Mouse (Mus musculus): ENCODE measurements around the gene Ints11.

The Ints11 gene

DNA sequence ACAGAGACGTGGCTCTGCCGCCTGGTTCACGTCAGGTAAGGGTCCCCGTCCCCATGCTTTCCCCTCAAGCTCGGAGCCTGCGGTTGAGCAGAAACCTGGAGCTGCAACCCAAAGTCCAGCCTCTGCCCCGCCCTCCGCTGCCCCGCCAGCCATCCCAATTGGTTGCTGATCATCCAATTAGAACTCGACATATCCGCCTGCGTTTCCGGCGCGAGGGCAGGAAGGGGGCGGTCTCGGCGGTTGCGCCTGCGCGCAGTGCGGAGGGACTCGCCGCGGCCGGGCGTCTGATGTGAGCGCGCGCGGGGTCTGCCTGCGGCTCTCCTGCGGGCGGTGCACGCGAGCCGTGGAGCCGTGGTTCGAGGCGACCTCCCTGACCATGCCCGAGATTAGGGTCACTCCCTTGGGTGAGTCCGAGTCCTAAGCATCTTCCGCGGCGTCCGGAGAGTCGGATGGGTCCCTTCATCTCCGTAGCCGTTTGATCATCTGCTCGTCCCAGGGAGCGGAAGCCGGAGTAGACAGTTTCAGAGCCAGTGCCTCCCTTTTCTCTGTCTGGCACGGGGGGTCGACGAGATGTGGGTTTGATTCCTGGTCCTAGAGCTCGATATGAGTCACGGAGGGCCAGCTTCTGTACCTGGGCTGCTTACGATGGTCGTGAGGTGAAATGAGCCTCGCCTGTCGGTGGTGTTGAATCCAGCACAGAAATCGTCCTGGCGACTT is at the start of gene Ints11, which contains the start of gene Cptp:
Gene Ints11 (plus strand): TSS at position 230 of the 717 bp plus-strand sequence.
Gene Cptp (minus strand): TSS at position 124 of the 717 bp plus-strand sequence.
- peak; percentile 94 for DNase-seq (ENCODE audit: low spot score in 2 of 2)

GRCm38 (mm10) chr4:155821025-155821424 is 48.3 kb upstream of the Ints11 start:
- DNase-seq (ENCODE audit: low spot score in 2 of 2): no peak

GRCm38 (mm10) chr4:155823443-155823842 is 45.9 kb upstream of the Ints11 start:
- no peak for DNase-seq (ENCODE audit: low spot score in 2 of 2)

DNA sequence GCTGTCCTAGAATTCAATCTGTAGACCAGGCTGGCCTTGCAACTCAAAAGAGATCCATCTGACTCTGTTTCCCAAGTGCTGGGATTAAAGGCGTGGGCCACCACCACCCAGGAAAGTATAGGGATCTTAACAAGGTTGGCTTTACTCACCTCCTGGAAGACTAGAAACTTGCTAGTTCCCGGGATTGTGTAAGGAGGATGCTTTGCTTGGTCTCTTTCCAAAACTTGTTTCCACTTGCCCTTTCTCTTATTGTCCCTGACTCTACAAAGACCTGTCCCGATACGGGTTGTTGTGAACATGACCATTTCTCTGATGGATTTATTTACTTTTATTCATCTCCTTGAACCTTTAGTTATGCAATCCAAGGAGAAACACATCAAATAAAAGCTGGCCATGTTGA is 39.5 kb upstream of the Ints11 start:
- DNase-seq (ENCODE audit: low spot score in 2 of 2): no peak

DNA sequence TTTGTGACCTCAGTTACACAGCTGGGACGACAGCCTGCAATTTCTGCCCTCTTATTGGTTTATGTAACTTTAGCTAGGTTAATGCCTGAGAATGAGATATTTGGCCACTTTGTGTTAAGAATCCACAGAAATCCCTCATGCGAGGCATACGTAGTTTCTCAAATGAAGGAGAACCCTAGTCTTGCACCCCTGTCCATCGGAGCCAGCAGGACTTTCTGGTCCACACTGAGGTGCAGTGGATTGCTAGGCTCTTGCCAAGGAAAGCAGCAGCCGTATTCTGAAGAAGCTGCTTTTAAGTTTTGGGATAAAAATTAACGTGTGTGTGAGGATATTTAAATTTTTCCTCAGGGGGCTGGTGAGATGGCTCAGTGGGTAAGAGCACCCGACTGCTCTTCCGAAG is 38.8 kb upstream of the Ints11 start:
- no peak for DNase-seq (ENCODE audit: low spot score in 2 of 2)

DNA sequence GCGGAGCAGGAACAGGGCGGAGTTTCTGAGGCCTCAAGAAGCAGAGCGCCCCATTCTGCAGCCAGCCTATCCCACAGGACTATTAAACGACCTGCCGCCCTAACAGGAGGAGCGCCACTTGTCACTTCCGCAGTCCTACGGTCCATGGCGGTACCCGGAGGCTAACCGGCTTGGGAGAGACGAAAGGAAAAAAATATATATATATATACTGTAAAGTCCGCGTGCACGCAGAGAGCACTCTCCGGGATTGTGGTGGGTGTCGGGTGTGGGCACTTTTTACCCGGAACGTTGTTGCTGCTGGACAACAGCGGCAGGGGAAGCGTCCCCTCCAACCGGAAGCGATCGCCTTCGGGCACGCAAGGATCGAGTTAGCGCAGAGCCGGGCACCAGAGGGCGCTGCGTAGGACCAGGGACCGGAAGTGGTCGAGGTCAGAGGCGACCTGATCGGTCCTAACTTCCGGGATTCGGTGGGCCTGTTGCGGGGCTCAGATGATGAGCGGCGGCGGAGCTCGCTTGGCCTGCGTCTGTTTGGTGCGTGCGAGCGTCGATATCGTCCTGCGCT is 38.1 kb upstream of the Ints11 start, which contains the start of gene Aurkaip1:
Gene Aurkaip1 (plus strand): TSS at position 68 of the 562 bp plus-strand sequence.
- peak; percentile 91 to 92 for DNase-seq (ENCODE audit: low spot score in 2 of 2)

DNA sequence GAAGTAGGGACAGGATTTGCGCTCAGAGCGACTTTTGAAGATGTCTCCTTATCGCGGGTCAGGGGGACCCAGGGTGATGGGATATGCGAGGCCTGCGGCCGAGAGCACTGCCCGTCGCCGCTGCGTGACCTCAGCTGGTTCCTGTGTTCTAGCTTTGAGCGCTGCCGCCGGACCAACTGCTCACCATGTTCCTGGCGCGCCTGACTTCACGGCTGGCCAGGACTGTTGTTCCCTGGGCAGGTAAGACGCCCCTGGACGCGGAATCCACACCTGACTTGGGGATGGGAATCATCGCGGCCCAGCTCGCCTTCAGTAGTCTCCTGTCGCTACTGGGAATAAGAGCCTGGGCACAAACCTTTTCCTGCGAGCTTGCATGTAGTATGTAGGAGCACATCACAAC is 37.5 kb upstream of the Ints11 start:
- DNase-seq (ENCODE audit: low spot score in 2 of 2): no peak

DNA sequence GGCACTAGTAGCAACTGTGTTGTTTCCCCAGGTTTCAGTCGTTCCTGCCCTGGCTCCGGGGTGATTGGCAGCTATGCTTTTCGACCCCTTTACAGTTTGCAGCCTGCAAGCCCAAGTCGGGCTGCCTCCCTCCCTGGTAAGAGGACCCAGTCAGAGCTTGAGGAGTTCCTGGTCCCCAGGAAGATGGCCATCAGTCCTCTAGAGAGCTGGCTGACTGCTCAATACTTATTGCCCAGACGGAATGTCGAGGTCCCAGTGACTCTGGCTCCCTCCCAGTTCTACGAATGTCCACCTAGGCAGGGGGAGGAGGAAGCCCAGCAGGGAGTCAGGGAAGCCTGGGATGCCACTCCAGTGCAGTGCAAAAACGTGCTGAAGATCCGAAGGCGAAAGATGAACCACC is 37.0 kb upstream of the Ints11 start:
- no peak for DNase-seq (ENCODE audit: low spot score in 2 of 2)

DNA sequence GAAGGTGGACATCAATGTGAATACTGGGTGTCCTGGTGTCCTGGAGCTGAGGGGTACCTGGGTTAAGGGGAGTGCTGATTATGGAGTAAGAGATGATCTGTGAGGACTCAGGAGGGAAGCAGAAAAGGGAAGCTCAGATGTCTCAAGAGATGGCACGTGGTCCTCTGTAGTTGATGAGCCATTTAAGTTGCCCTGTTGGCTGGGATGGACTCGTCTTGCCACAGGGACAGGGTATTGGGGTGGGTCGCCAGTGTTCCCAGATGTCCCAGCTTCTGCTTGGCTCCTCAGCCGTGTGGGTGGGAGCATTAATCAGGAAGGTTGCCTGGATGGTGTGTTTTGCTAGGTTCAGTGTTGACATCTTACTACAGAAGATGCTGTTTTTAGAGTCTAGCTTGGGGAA is 36.1 kb upstream of the Ints11 start:
- DNase-seq (ENCODE audit: low spot score in 2 of 2): no peak

- DNase-seq (ENCODE audit: low spot score in 2 of 2): peak in 1 of 2 experiments; percentile 62
Observed at GRCm38 (mm10) chr4:155833836-155834235, 35.5 kb upstream of the Ints11 start.

DNA sequence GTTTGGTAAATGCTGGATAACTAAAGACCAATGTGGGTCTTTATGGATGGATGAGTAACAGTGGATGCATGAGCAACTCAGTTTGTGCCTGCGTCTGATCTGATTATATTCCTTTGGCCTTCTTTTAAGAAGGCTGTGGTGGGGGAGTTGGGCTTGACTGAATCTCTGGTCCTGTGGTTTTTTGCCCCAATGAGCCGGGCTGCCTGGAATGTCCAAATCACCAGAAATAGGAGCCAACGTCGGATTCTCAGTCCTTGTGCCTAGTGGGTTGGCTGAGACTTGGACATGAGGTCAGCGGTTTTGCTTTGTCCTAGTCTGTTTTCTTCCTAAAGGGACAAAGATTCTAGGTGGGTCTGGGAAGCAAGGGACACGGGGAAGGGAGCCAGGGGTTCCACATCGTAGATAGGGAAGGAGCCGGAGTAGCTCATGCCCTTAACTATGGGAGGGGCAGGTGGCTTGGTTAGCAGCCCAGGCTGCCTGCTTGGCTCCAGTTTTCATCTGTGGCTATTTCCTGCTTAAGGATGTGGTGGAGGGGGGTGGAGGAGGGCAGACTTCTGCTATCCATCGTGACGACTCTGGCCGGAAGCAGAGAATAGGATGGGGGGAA is 31.8 kb upstream of the Ints11 start:
- no peak for DNase-seq (ENCODE audit: low spot score in 2 of 2)

DNA sequence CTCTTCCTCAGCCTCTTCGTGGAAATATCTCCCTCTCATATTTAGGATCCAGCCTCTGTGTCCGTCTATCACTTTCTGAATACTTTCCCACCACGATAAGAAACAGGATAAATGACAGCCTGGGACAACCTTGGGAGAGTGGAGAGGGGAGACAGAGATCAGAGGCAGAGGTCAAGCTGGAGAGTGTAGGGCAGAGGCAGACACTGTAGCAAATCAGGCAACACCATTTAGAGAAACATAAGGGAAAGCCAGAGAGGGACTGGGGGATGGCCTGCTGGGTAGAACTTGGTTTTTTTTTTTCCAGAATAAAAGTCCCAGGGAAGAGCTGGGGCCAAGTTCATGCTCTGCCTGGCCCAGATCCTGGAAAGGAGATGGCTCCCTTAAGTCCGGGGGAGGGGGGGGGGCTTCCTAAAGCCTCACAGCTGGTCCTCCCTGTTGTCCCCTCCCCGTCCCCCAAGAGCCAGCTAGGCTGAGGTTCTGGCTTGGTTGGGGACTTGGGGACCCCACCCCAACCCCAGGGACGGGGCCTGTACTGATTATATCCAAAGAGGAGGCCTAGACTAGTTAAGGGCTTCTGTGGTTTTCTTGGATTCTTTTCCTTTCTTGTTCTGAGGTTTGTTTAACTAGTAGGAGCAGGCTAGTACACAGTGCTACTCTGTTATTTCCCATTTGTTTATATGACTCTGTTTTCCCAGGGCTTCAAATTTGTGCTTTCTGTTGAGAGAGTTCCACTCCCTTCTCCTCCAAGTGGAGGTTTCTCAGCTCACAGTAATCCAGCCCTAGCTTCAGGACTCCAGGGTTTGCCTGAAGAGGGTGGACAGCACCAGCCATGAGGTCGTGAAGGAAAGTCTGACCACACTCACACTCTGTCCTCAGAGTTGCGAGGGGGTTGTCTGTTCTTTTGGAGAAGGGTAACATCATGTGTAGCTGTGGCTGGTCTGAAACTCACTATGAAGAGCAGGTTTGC is 30.9 kb upstream of the Ints11 start:
- DNase-seq (ENCODE audit: low spot score in 2 of 2): no peak

DNA sequence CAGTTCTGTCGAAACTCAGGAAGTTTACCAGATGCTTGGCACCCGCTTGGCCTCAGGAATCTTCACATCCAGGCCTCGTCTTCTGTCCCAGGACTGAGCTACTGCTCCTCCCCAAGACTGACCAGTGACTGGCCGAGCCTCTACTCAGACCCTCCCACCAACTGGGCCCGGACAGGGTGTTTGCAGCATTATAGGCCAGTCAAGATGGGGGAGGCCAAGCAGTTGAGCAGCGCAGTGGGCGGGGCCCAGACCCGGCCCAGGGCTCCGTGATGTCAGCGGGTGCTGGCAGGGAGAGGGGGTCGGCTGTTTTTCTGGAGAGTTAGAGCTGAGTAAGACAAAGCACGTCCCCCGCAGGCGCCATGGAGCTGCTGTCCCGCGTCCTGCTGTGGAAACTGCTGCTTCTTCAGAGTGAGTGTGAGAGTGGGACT is 29.8 kb upstream of the Ints11 start, which contains the start of gene Mxra8:
Gene Mxra8 (plus strand): TSS at position 198 of the 428 bp plus-strand sequence.
- no peak for DNase-seq (ENCODE audit: low spot score in 2 of 2)

GRCm38 (mm10) chr4:155840076-155841002 is 29.0 kb upstream of the Ints11 start:
- no peak for DNase-seq (ENCODE audit: low spot score in 2 of 2)

GRCm38 (mm10) chr4:155841003-155841454 is 28.3 kb upstream of the Ints11 start:
- no peak for DNase-seq (ENCODE audit: low spot score in 2 of 2)

DNA sequence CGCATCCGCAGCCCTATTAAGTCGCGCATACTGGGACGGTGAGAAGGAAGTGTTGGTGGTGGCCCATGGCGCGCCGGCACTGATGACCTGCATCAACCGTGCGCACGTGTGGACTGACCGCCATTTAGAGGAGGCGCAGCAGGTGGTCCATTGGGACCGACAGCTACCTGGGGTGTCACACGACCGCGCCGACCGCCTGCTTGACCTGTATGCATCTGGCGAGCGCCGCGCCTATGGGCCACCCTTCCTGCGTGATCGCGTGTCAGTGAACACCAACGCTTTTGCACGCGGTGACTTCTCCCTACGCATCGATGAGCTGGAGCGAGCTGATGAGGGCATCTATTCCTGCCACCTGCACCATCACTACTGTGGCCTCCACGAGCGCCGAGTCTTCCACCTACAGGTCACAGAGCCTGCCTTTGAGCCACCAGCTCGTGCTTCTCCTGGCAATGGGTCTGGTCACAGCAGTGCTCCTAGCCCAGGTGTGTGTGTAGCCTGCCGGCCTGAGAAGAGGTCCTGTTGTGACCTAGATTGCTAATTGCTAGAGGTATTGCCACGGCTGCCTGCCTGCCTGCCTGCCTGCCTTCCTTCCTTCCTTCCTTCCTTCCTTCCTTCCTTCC is 27.6 kb upstream of the Ints11 start:
- no peak for DNase-seq (ENCODE audit: low spot score in 2 of 2)

DNA sequence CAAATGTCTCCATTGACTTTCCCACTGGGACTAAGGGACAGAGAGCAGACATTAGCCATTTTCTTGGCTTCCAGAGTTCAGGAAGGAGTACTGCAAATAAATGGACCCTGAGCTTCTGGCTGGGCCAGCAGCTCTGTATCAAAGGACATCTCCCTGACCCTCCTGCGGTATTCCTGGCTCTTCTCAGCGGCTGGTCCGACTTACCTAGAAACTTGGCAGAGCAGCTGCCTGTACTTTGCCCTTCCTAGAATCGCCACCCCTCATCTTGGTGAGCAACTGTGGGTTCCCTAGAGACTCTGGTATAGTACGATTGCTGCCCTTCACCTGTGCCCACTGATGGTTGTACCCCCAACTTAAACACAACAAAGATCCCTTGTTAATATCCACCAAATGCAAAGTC is 26.1 kb upstream of the Ints11 start:
- DNase-seq (ENCODE audit: low spot score in 2 of 2): no peak

DNA sequence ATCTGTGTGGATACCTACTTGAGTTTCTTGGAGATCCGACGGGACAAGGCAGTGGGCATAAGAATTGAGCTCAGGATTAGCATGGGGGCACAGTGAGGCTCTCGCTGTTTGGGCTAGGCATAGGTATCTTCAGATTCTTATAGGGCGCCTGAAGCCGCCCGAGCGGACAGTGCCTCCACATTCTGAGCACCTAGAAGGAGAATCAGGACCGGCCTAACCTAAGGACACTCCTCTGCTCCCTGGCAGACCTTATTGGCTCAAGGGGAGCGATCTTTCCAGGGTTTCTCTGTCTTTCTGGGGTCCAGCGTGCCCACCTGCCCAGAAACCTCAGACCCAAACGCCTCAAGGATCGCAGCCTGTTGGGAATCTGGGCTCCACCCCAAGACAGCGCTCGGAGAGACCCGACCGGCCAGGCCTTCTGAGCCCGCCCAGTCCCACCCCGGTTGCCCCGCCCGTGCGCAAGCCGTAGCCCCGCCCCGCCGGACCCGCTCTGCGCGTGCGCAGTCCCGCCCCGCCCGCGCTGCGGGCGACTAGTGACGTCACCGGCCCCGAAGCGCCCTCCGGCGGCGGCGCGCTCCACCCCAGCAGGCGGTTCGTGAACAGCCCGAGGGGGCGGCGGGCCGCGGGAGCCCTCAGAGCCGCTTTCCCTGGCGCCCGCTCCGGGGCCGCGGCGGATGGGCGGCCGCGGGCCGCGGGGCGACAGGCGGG is 22.3 kb upstream of the Ints11 start, which contains the start of gene Dvl1:
Gene Dvl1 (plus strand): TSS at position 532 of the 708 bp plus-strand sequence.
- peak; percentile 82 to 83 for DNase-seq (ENCODE audit: low spot score in 2 of 2)
